Mouse (Mus musculus): ENCODE measurements around the gene Ifnb1. TPM values are rescaled to one million over a fixed set of nuclear protein-coding genes. Genes with fewer than 3 reads are reported as not detected.
A peak's percentile ranks its signal among the peaks of the same experiment; 100 is the strongest.

Ifnb1 gene
- total and polyA plus RNA-seq, 3 experiments: not detected

GRCm38 (mm10) chr4:88525393-88525792, 2.8 kb upstream of the Ifnb1 start:
- H3K9me3 ChIP-seq (replicated peaks; ENCODE audit: insufficient read depth, low read length): no peaks in the 10 kb centered on the region
- no peak overlapping the region for H3K27ac ChIP-seq (ENCODE audit: control insufficient read depth, low read depth, low read length)
- no peaks in the 10 kb centered on the region for H3K36me3 ChIP-seq (ENCODE audit: control insufficient read depth in 1 of 2, insufficient read depth in 2 of 2, low read length in 2 of 2)
- no peaks in the 10 kb centered on the region for H3K79me2 ChIP-seq (ENCODE audit: control insufficient read depth, insufficient read depth, low read length, poor library complexity)
- no peak overlapping the region for H3K9ac ChIP-seq (ENCODE audit: control insufficient read depth, low read depth, low read length, poor library complexity, severe bottlenecking)
- no peak for DNase-seq (ENCODE audit: low read depth, low spot score)
- no peak for TF ChIP-seq CHD1 (IDR thresholded peaks at IDR 0.05; ENCODE audit: low read depth, low read length)
- TF ChIP-seq TAL1 (IDR thresholded peaks at IDR 0.05; ENCODE audit: low read length): no peak
- no peak for TF ChIP-seq MYC (IDR thresholded peaks at IDR 0.05; ENCODE audit: low read depth, low read length)
- no peak for TF ChIP-seq TBP (IDR thresholded peaks at IDR 0.05; ENCODE audit: low read depth, low read length)
- no peak for TF ChIP-seq EP300 (IDR thresholded peaks at IDR 0.05; ENCODE audit: low read depth in 1 of 2, low read length in 2 of 2)
- no peak for TF ChIP-seq TCF12 (IDR thresholded peaks at IDR 0.05; ENCODE audit: low read depth, low read length)
- no peak for TF ChIP-seq NRF1 (IDR thresholded peaks at IDR 0.05; ENCODE audit: insufficient read depth, low read depth, low read length, poor library complexity, severe bottlenecking)
- no peak for TF ChIP-seq GATA1 (IDR thresholded peaks at IDR 0.05; ENCODE audit: low read depth, low read length)
- TF ChIP-seq E2F4 (IDR thresholded peaks at IDR 0.05; ENCODE audit: borderline replicate concordance, low read depth, low read length): no peak
- H3K27me3 ChIP-seq (ENCODE audit: control insufficient read depth in 1 of 2, insufficient read depth in 2 of 2, low read length in 2 of 2): peaks cover 0 to 4% of the 10 kb centered on the region in 2 experiments; a peak in 3 of 4 replicates
- no peak overlapping the region for H3K4me3 ChIP-seq (ENCODE audit: control insufficient read depth in 1 of 2, insufficient read depth in 1 of 2, low read depth in 2 of 2, low read length in 2 of 2)
- H3K4me1 ChIP-seq (ENCODE audit: control insufficient read depth in 1 of 2, insufficient read depth in 2 of 2, low read length in 2 of 2): no peaks in the 10 kb centered on the region

GRCm38 (mm10) chr4:88523241-88523640, 667 bp upstream of the Ifnb1 start:
- Histone ChIP-seq H3K4me3 (ENCODE audit: control insufficient read depth in 1 of 2, insufficient read depth in 1 of 2, low read depth in 2 of 2, low read length in 2 of 2) (no peak overlapping the region), H3K27ac (ENCODE audit: control insufficient read depth, low read depth, low read length) (no peak overlapping the region), H3K9me3 (replicated peaks; ENCODE audit: insufficient read depth, low read length) (no peaks in the 10 kb centered on the region), H3K4me1 (ENCODE audit: control insufficient read depth in 1 of 2, insufficient read depth in 2 of 2, low read length in 2 of 2) (no peaks in the 10 kb centered on the region), H3K36me3 (ENCODE audit: control insufficient read depth in 1 of 2, insufficient read depth in 2 of 2, low read length in 2 of 2) (no peaks in the 10 kb centered on the region), H3K9ac (ENCODE audit: control insufficient read depth, low read depth, low read length, poor library complexity, severe bottlenecking) (no peak overlapping the region), H3K79me2 (ENCODE audit: control insufficient read depth, insufficient read depth, low read length, poor library complexity) (no peaks in the 10 kb centered on the region), H3K27me3 (ENCODE audit: control insufficient read depth in 1 of 2, insufficient read depth in 2 of 2, low read length in 2 of 2) (peaks cover 0 to 7% of the 10 kb centered on the region in 2 experiments)
- peak; percentile 19 for DNase-seq (ENCODE audit: low read depth, low spot score)
- TF ChIP-seq MAZ (IDR thresholded peaks at IDR 0.05; ENCODE audit: low read depth, low read length): no peak
- TF ChIP-seq POLR2AphosphoS2 (IDR thresholded peaks at IDR 0.05; ENCODE audit: low read length): no peak
- no peak for TF ChIP-seq POLR2AphosphoS5 (IDR thresholded peaks at IDR 0.05; ENCODE audit: borderline replicate concordance, low read depth, low read length)
- TF ChIP-seq RCOR1 (IDR thresholded peaks at IDR 0.05; ENCODE audit: low read depth, low read length): no peak
- no peak for TF ChIP-seq CHD2 (IDR thresholded peaks at IDR 0.05; ENCODE audit: low read length)
- no peak for TF ChIP-seq ZKSCAN1 (IDR thresholded peaks at IDR 0.05; ENCODE audit: low read depth, low read length)
- no peak for TF ChIP-seq UBTF (IDR thresholded peaks at IDR 0.05; ENCODE audit: borderline replicate concordance, insufficient read depth, low read depth, low read length)
- no peak for TF ChIP-seq EP300 (IDR thresholded peaks at IDR 0.05; ENCODE audit: low read depth in 1 of 2, low read length in 2 of 2)
- TF ChIP-seq MAX (IDR thresholded peaks at IDR 0.05; ENCODE audit: low read length): no peak
- TF ChIP-seq MEF2A (IDR thresholded peaks at IDR 0.05; ENCODE audit: extremely low read depth, insufficient replicate concordance, low read depth, low read length, poor library complexity, severe bottlenecking): no peak
- TF ChIP-seq ZMIZ1 (IDR thresholded peaks at IDR 0.05; ENCODE audit: low read depth, low read length): no peak
- no peak for TF ChIP-seq BHLHE40 (IDR thresholded peaks at IDR 0.05; ENCODE audit: borderline replicate concordance, low read depth, low read length)
- 0 out of 2 replicates have a peak, but pooled peaks have one; percentile 3 for TF ChIP-seq ZC3H11A (IDR thresholded peaks at IDR 0.05; ENCODE audit: low read depth, low read length)
- peak; percentile 3 to 43 (median 8); a peak in 2 of 6 replicates for TF ChIP-seq CTCF (IDR thresholded peaks at IDR 0.05 in 2 of 3, conservative IDR thresholded peaks at IDR 0.05 in 1 of 3; ENCODE audit: control insufficient read depth in 1 of 3, insufficient read depth in 1 of 3, low read depth in 2 of 3, low read length in 3 of 3, poor library complexity in 1 of 3, severe bottlenecking in 1 of 3)
- TF ChIP-seq SMC3 (IDR thresholded peaks at IDR 0.05; ENCODE audit: low read depth, low read length): peak; percentile 39
- no peak for TF ChIP-seq KAT2A (conservative IDR thresholded peaks at IDR 0.05; ENCODE audit: low read depth, low read length)
- TF ChIP-seq ELF1 (IDR thresholded peaks at IDR 0.05; ENCODE audit: low read depth, low read length): no peak
- no peak for TF ChIP-seq NELFE (IDR thresholded peaks at IDR 0.05; ENCODE audit: low read depth, low read length)

Data from MEL (cell line).